Mouse (Mus musculus) forelimb bud, embryonic 11.5 days (tissue): Measurements from ENCODE around the gene Kcnh1.

Experiments used
- DNase-seq: peaks from one replicate; pipeline ENCODE4 v3.0.0-alpha.2; 2012; ENCODE audit warnings: low read depth, low spot score

Gene Kcnh1

GRCm38 (mm10) chr1:192266956-192267355 is 76.4 kb downstream of the Kcnh1 start:
- no peak for DNase-seq

- no peak for DNase-seq
These were observed 78.3 kb downstream of the Kcnh1 start for GRCm38 (mm10) chr1:192268878-192269277.

GRCm38 (mm10) chr1:192269911-192270310 is 79.3 kb downstream of the Kcnh1 start:
- no peak for DNase-seq

DNA sequence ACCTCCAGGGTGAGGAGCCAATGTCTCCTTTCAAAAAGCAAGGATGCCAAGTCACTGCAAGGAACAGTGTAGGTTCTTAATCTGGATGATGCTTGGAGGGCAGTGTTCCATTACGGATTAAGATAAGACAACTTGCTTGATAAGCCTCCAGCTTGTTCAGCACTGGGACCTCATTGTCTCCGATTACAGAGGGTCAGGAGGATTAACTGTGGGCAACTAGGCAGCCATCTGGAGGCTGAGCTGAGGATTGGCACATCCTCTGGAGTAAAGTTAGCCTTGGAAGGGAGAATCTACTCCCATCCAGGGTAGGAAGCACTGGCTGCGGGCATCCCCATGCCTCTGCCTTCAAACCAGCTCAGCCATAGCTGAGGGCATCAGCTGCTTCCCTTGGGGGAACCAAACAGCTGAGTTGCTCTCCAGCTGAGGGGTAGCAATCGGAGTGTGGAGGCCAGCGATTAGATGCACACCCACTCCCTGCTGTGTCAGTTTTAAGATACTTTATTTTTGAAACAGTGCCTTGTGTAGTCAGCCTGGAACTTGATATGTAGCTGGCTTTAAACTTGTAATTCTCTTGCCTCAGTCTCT is 87.3 kb downstream of the Kcnh1 start:
- DNase-seq, result no peak

DNA sequence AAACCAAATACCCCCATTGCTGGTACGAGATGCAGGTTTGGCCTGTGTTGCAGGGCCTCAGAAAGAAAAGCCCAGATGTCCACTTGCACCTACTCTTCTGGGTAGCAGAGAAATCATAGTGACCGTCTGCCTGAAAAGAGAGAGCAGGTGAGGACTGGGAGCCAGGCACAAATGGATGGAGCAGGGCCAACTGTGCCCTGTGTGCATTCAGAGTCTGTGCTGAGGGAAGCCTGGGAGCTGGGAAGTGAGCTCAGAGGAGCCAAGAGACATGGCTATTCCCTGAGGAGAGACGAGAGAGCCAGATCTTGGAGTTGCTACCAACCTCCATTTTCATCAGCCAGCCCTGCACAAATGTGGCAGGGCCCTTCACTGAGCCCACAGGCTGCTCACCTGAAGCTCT is 93.8 kb downstream of the Kcnh1 start:
- no peak for DNase-seq

DNA sequence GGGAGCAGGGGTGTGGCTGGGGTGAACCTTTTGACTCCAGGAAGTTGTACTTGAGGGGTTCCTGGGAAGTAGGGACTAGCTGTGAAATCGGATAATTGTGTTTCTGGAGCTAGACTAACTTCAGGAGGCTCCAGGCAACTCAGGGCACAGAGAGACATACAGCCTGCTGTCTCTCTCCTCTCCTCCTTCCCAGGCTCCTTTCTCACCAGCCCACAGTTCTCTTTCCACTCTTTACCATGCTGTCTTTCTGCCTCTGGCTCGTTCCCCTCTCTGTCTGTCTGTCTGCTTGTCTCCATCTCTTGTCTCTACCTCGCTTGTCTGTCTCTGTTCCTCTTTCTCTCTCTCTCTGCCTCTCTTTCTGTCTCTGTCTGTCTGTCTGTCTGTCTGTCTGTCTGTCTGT is 94.4 kb downstream of the Kcnh1 start:
- no peak for DNase-seq

DNA sequence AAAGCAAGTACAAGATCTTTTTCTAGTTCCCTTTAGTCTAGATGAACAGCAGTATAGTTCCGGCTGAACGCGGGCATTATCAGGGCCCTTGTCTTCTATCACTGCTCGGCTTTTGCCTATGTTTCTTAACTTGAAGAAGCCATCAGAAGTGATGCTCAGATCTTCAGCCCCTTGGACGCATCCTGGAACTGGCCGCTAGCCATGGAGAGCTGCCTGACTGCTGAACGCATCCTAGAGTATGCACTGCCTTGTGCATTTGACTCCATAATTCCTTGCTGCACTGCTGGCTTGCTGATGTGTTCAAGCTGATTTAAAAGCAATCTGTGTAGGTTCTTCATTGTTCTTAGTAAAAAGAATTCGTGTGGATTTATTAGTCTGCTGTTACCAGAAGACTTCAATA is 97.9 kb downstream of the Kcnh1 start:
- DNase-seq, result no peak

- no peak for DNase-seq
These were observed 100.7 kb downstream of the Kcnh1 start for GRCm38 (mm10) chr1:192291286-192291685.

GRCm38 (mm10) chr1:192293391-192293790 is 102.8 kb downstream of the Kcnh1 start:
- DNase-seq, result no peak

GRCm38 (mm10) chr1:192293921-192294320 is 103.3 kb downstream of the Kcnh1 start:
- DNase-seq, result no peak

GRCm38 (mm10) chr1:192295243-192295860 is 104.8 kb downstream of the Kcnh1 start:
- no peak for DNase-seq

GRCm38 (mm10) chr1:192295902-192296301 is 105.3 kb downstream of the Kcnh1 start:
- DNase-seq, result no peak

DNA sequence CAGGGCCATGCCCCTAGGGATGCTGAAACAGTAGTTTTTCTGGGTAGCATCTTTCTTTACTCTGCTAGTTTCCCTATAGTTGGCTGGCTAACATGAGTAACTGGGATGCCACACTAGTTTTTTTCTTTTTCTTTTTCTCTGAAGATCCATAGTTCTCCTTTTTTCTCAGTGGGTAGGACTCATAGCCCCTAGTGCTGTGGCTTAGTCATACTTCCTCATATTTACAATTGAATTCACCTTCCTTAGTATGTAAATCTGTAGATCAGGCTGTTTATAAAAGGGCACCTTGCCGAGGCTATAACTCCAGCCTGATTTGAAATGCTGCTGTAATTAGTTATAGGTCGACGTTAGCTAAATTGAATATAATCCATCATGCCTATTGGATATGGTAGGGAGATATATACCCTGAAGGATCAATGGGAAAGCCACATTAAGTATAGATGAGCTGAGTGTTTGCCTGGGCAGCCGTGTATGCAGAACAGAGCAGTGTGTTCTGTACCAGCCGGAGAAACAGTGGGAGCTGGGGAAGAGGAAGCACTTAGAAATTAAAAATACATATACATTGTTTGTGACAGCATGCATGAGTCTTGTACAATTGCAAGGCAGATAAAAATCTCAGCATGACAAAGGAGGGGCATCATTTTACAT is 107.0 kb downstream of the Kcnh1 start:
- DNase-seq, result no peak

DNA sequence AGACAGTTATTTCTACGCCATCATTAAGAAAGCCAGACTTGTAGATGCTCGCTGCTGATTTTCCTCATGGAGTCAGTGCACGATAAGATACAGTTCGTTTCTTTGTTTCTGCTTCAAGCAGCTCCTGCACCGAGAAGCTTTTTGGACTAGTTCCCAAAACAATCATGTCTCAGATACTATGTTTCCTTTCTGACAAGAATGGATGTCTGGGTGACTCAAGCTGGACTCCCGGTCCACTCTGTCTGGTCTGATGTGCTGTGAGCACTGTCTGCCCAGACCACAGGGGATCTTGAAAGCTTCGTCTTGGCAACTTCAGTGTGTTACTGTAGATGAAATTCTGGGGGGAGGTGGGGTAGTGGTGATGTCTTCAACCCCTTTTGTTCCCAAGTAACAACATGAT is 109.8 kb downstream of the Kcnh1 start:
- DNase-seq, result no peak

DNA sequence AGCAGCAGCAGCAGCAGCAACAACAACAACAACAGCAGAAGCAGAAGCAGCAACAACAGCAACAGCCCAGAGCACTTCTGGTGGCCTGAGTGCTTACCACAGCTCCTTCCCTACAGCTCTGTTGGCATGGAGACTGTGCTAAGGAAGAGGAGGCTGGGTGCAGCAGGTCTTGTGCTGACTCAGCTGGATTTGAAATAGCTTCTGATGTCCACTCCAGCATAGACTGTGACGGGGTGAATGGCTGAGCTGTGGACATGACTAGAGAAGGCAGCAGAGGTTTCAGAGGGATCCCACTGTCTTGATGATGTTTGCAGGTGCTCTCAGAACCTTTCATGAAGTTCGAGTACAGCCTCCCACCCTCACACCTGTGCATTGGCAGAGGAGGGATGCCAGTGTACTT is 113.0 kb downstream of the Kcnh1 start:
- DNase-seq, result no peak

DNA sequence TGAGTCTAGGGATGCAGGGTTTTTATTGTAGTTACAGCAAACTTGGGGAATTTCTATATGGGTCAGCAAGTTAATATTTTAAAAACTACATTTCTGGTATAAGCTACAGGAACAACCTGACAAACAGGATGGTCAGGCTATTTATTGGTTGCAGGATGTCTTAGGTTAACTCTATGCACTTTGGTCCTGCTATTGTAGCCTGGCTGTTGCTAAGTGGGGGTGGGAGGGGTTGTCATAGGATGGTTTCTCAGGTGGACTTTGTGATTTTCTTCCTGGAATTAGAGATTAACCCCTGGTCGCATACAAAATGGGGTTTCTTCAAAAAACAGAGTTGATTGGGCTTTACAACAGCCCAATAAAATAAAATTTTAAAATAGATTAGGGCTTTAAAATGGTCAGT is 114.6 kb downstream of the Kcnh1 start:
- DNase-seq, result no peak

DNA sequence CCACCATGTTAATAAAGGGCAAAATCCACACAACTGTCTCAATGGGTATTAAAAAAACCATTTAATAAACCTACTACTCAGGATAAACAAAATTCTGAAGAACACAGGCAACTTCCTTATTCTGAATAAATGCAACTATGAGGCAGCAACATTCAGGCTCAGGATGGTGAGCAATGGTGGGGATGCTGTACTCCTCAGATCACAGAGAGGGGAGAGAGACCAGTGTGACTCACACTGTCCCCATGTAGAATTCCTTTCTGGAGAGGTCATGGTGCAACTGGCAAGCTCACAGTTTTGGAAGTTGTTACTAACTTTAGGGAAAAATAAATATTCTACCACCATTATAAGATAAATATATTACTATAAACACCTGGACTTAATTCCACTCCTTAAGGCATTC is 116.5 kb downstream of the Kcnh1 start:
- no peak for DNase-seq

DNA sequence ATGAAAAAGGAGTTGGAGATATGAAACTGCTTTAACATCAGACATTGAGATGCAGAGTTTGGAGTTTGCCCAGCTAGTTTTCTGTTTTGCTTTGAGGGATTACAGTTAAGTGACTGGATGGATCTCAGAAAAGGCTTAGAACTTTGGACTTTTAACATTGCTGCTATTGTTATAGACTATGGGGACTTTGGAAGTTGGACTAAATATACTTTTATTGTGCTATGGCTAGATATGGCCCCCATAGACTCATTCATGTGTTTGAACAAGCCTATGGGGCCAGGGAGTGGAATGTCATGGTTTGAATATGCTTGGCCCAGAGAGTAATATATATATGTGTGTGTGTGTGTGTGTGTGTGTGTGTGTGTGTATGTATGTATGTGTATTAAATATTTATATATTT is 120.7 kb downstream of the Kcnh1 start:
- no peak for DNase-seq

DNA sequence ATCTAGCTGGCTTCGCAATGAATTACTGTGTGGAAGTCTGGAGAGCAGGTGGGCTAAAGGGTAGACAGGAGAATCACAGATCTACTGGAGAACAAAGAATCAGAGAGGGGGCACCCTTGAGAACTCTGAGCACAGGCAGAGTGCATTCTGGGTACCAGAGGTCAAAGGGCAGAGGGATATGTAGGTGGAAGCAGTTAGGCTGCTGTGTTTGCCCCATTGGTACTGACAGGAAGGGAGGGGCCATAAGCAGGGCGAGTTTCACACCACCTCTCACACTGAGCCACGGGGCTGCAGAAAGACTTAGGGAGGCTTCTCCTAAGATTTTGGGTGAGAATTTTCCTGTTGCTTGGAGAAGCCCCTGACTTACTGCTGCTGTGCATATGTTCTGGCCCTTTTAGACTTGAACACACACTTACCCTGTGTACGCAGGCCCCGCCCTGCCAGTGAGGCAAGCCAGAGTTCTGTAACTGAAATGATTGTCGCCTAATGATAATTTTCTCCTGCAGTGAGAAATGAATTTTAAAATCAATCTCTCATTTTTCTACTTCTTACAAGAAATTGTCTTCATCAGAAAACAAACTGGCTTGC is 121.4 kb downstream of the Kcnh1 start:
- no peak for DNase-seq

- DNase-seq, result no peak
These were observed 121.9 kb downstream of the Kcnh1 start for GRCm38 (mm10) chr1:192312446-192312845.

DNA sequence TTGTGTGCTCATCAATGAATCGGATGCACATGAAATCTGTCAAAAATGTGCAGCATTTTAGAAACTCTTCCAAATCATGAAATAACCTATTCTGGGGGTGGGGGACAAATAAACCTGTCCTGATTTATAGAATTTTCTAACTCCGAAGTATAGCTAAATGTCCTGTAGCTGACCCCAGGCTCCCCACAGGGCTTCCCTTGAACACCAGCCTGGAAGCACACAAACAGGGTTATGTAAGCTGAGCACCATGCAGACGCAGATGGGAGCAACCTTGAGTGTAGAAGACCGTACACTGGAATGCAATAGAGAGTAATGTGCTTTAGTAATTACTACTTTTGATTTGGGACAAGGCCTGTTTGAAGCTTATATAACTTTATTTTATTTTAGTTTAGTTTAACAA is 122.4 kb downstream of the Kcnh1 start:
- DNase-seq, result no peak

- DNase-seq, result no peak
These were observed 123.0 kb downstream of the Kcnh1 start for GRCm38 (mm10) chr1:192313571-192313972.

DNA sequence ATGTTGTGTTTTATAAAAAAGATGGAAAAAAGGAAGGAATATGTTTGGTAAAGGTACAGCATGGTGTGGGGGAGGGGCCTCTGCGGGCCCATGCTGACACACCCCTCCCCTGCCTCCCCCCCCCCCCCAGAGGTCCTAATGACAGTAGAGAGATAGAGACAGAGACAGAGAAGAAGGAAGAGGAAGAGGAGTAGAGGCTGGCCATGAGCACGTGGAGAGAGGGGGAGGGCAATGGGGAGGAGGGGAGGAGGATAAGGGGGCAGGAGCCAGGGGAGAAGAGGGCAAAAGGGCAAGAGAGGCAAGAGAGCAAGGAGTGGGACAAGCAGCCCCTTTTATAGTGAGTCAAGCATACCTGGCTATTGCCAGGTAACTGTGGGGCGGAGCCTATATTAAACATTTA is 123.5 kb downstream of the Kcnh1 start:
- DNase-seq, result no peak
